In the genomic region with DNA sequence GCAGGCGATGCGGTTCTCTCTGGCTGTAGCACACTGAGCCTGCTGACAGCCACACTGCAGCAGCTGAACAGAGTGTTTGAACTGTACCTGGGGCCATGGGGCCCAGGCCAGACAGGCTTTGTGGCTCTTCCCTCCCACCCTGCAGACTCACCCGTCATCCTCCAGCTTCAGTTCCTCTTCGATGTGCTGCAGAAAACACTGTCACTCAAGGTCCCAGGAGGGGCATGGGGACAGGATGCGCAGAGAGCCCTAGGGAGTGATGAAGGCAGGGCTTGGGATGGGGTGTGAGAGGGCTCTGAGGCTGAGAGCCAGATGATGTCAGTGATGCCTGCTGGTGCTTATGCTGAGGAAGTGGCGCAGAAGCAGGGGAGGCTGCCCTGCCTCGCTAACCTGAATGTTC, we compare ENCODE assay signal across 21 mouse cellular contexts. TPM values are rescaled to one million over a fixed set of nuclear protein-coding genes. Genes with fewer than 3 reads are reported as not detected.
DNase-seq lines count a peak whose midpoint lies in the region; ATAC-seq lines count a peak whose summit lies in the region.
"Had no signal": no experiment of that assay in that cellular context is flagged by ENCODE, and none has a peak within 500 bp of the region (broad histone marks: within the 10 kb centered on the region; RNA-seq: fewer than 3 reads in every experiment).

No protein-coding gene starts in this region.

- 82% methylated on average over 7 of the region's 7 CpGs for WGBS in heart, embryonic 12.5 days
- WGBS in forebrain, embryonic 16.5 days: 98% methylated on average over 7 of the region's 7 CpGs

- no peak overlapping the region for H3K27ac ChIP-seq in heart, embryonic 12.5 days (ENCODE audit: poor library complexity, severe bottlenecking)
- H3K27ac ChIP-seq in forebrain, embryonic 16.5 days (ENCODE audit: low read length): no peak overlapping the region
- H3K27ac ChIP-seq: forebrain, embryonic 15.5 days; hindbrain, embryonic 10.5 days; neural tube, embryonic 13.5 days; stomach, postnatal 0 days had no signal

- 0 out of 2 replicates have a peak overlapping the region, but pooled peaks have one; percentile 28 for H3K9ac ChIP-seq in heart, embryonic 12.5 days
- no peak overlapping the region for H3K9ac ChIP-seq in forebrain, embryonic 16.5 days (replicated peaks; ENCODE audit: low read depth, low read length)
- H3K9ac ChIP-seq: forebrain, embryonic 15.5 days; neural tube, embryonic 13.5 days had no signal

- peaks cover 44% of the 10 kb centered on the region for H3K36me3 ChIP-seq in heart, embryonic 12.5 days
- H3K36me3 ChIP-seq in forebrain, embryonic 16.5 days (ENCODE audit: control insufficient read depth, insufficient read depth): peaks cover 6% of the 10 kb centered on the region; the same call in 1 of the 2 replicates

- no peak for ATAC-seq in heart, embryonic 12.5 days (ENCODE audit: insufficient number of reproducible peaks, low FRiP score)
- no peak for ATAC-seq in forebrain, embryonic 16.5 days
- ATAC-seq: forebrain, embryonic 15.5 days had no signal

- no peak overlapping the region for H3K4me3 ChIP-seq in heart, embryonic 12.5 days
- H3K4me3 ChIP-seq in forebrain, embryonic 16.5 days (replicated peaks; ENCODE audit: low read length): no peak overlapping the region
- H3K4me3 ChIP-seq: forebrain, embryonic 15.5 days; hindbrain, embryonic 10.5 days; neural tube, embryonic 13.5 days had no signal

- H3K4me2 ChIP-seq in heart, embryonic 12.5 days: no peak overlapping the region
- no peak overlapping the region for H3K4me2 ChIP-seq in forebrain, embryonic 16.5 days (ENCODE audit: low read length)
- H3K4me2 ChIP-seq: forebrain, embryonic 15.5 days; neural tube, embryonic 13.5 days had no signal

- no peak for DNase-seq in heart, adult 8-10 months (ENCODE audit: low spot score)
- peak; percentile 20 for DNase-seq in lung, postnatal 36 days
- DNase-seq in lung, postnatal 25 days (ENCODE audit: low spot score): no peak
- DNase-seq in B cell, adult 2 months: peak; percentile 89 to 95
- peak; percentile 30 for DNase-seq in spleen, adult 12 weeks (ENCODE audit: low spot score)
- DNase-seq in ovary, postnatal 36 days (ENCODE audit: low spot score): no peak
- DNase-seq: adrenal gland, adult 2 months; cerebellum, adult 9-10 months; gastrocnemius, postnatal 36 days; kidney, adult 8-10 months; kidney, postnatal 25 days; left cerebral cortex, postnatal 4 days; liver; lung, adult 2 months had no signal

- H3K4me1 ChIP-seq in heart, embryonic 12.5 days (replicated peaks): peaks cover 16% of the 10 kb centered on the region
- H3K4me1 ChIP-seq in forebrain, embryonic 16.5 days (replicated peaks; ENCODE audit: control insufficient read depth, insufficient read depth, low read length): peaks cover 8% of the 10 kb centered on the region

- H3K27me3 ChIP-seq in heart, embryonic 12.5 days (replicated peaks): no peaks in the 10 kb centered on the region
- H3K27me3 ChIP-seq in forebrain, embryonic 16.5 days (replicated peaks; ENCODE audit: control insufficient read depth, insufficient read depth, low read length): no peaks in the 10 kb centered on the region
- H3K27me3 ChIP-seq: forebrain, embryonic 15.5 days; neural tube, embryonic 13.5 days had no signal

- H3K9me3 ChIP-seq in heart, embryonic 12.5 days (replicated peaks): no peaks in the 10 kb centered on the region
- no peaks in the 10 kb centered on the region for H3K9me3 ChIP-seq in forebrain, embryonic 16.5 days (ENCODE audit: control insufficient read depth, low read length)
- H3K9me3 ChIP-seq: forebrain, embryonic 15.5 days; hindbrain, embryonic 10.5 days; neural tube, embryonic 13.5 days had no signal

RNA-seq across cellular contexts. Expression of gene Stk11ip, which starts 3.4 kb away (rescaled TPM):
- 20.5 and 20.9 TPM in 2 replicates for polyA plus RNA-seq in heart, embryonic 12.5 days (2016; fragmentation: Nextera tagmentation; extraction: Ambion mirVana)
- total RNA-seq in heart, adult 8-10 months (2022): 10 to 100 TPM in 3 of 4 experiments, 1 to 10 TPM in 1; 8.3 to 10.4 (median 10.3) TPM
- polyA plus RNA-seq in forebrain, embryonic 16.5 days (2015; fragmentation: Nextera tagmentation; extraction: Ambion mirVana): 16.7 and 22.4 TPM in 2 replicates

RNA-seq across cellular contexts. Expression of gene Inha, which starts 17.8 kb away (rescaled TPM):
- 7.5 and 9.2 TPM in 2 replicates for polyA plus RNA-seq in heart, embryonic 12.5 days (2016; fragmentation: Nextera tagmentation; extraction: Ambion mirVana)
- total RNA-seq in heart, adult 8-10 months (2022): 1 to 10 TPM; 2.8 to 4.6 (median 3.9) TPM
- polyA plus RNA-seq in forebrain, embryonic 16.5 days (2015; fragmentation: Nextera tagmentation; extraction: Ambion mirVana): 13.7 and 18.1 TPM in 2 replicates
- total RNA-seq: megakaryocyte progenitor cell, adult 5-6 weeks had no signal

RNA-seq across cellular contexts. Expression of gene Obsl1, which starts 18.4 kb away (rescaled TPM):
- 137 and 147 TPM in 2 replicates for polyA plus RNA-seq in heart, embryonic 12.5 days (2016; fragmentation: Nextera tagmentation; extraction: Ambion mirVana)
- total RNA-seq in heart, adult 8-10 months (2022): 100 to 1,000 TPM; 108 to 133 (median 122) TPM
- polyA plus RNA-seq in forebrain, embryonic 16.5 days (2015; fragmentation: Nextera tagmentation; extraction: Ambion mirVana): 19.6 and 21.6 TPM in 2 replicates

RNA-seq across cellular contexts. Expression of gene Slc4a3, which starts 21.4 kb away (rescaled TPM):
- 32.6 and 35.7 TPM in 2 replicates for polyA plus RNA-seq in heart, embryonic 12.5 days (2016; fragmentation: Nextera tagmentation; extraction: Ambion mirVana)
- 100 to 1,000 TPM; 221 to 344 (median 267) TPM for total RNA-seq in heart, adult 8-10 months (2022)
- 37.4 and 50.4 TPM in 2 replicates for polyA plus RNA-seq in forebrain, embryonic 16.5 days (2015; fragmentation: Nextera tagmentation; extraction: Ambion mirVana)

RNA-seq across cellular contexts. Expression of gene Tmem198, which starts 45.3 kb away (rescaled TPM):
- 0.41 and 0.49 TPM in 2 replicates for polyA plus RNA-seq in heart, embryonic 12.5 days (2016; fragmentation: Nextera tagmentation; extraction: Ambion mirVana)
- total RNA-seq in heart, adult 8-10 months (2022): under 1 TPM; 0.31 to 0.75 (median 0.42) TPM
- polyA plus RNA-seq in forebrain, embryonic 16.5 days (2015; fragmentation: Nextera tagmentation; extraction: Ambion mirVana): 59.8 and 60.5 TPM in 2 replicates
- total RNA-seq: megakaryocyte progenitor cell, adult 5-6 weeks had no signal

Comparison
In these comparisons a context has a peak if more than half of its experiments do, and no peak if none do; other contexts are left out.
1. DNase-seq: peak in lung, postnatal 36 days (single experiment), B cell, adult 2 months (2 of 2) and spleen, adult 12 weeks (single experiment); none in heart, adult 8-10 months (single experiment), lung, postnatal 25 days (single experiment) and ovary, postnatal 36 days (single experiment).